Mouse (Mus musculus): ENCODE results near the gene Foxe1. TPM values are rescaled to one million over a fixed set of nuclear protein-coding genes. Genes with fewer than 3 reads are reported as not detected.
A peak's percentile ranks its signal among the peaks of the same experiment; 100 is the strongest.

Gene Foxe1
- polyA plus RNA-seq, 1 experiment = 0.03 TPM

- TF ChIP-seq POLR2A (IDR thresholded peaks at IDR 0.05; ENCODE audit: borderline replicate concordance, extremely low read depth, insufficient read depth, insufficient read length, poor library complexity, severe bottlenecking) (no peak), CTCF (IDR thresholded peaks at IDR 0.05; ENCODE audit: borderline replicate concordance, extremely low read depth, insufficient read depth, insufficient read length) (no peak)
- no peak for DNase-seq (ENCODE audit: low read depth)
These were observed 27.0 kb downstream of the Foxe1 start for GRCm38 (mm10) chr4:46370406-46370805.

- no peak for TF ChIP-seq POLR2A (IDR thresholded peaks at IDR 0.05; ENCODE audit: borderline replicate concordance, extremely low read depth, insufficient read depth, insufficient read length, poor library complexity, severe bottlenecking)
- TF ChIP-seq CTCF (IDR thresholded peaks at IDR 0.05; ENCODE audit: borderline replicate concordance, extremely low read depth, insufficient read depth, insufficient read length) = no peak
- peak; percentile 87 for DNase-seq (ENCODE audit: low read depth)
These were observed 27.6 kb downstream of the Foxe1 start for GRCm38 (mm10) chr4:46371030-46371429.

GRCm38 (mm10) chr4:46374455-46374854, 31.0 kb downstream of the Foxe1 start:
- peak; percentile 48; the same call in 1 of the 2 replicates for TF ChIP-seq CTCF (IDR thresholded peaks at IDR 0.05; ENCODE audit: borderline replicate concordance, extremely low read depth, insufficient read depth, insufficient read length)
- no peak for TF ChIP-seq POLR2A (IDR thresholded peaks at IDR 0.05; ENCODE audit: borderline replicate concordance, extremely low read depth, insufficient read depth, insufficient read length, poor library complexity, severe bottlenecking)
- no peak for DNase-seq (ENCODE audit: low read depth)

GRCm38 (mm10) chr4:46374869-46375368, 31.5 kb downstream of the Foxe1 start:
- peak; percentile 83 for DNase-seq (ENCODE audit: low read depth)
- TF ChIP-seq POLR2A (IDR thresholded peaks at IDR 0.05; ENCODE audit: borderline replicate concordance, extremely low read depth, insufficient read depth, insufficient read length, poor library complexity, severe bottlenecking) (no peak), CTCF (IDR thresholded peaks at IDR 0.05; ENCODE audit: borderline replicate concordance, extremely low read depth, insufficient read depth, insufficient read length) (peak; percentile 86)

- no peak for TF ChIP-seq POLR2A (IDR thresholded peaks at IDR 0.05; ENCODE audit: borderline replicate concordance, extremely low read depth, insufficient read depth, insufficient read length, poor library complexity, severe bottlenecking)
- TF ChIP-seq CTCF (IDR thresholded peaks at IDR 0.05; ENCODE audit: borderline replicate concordance, extremely low read depth, insufficient read depth, insufficient read length) = no peak
- peak; percentile 12 for DNase-seq (ENCODE audit: low read depth)
These were observed 45.1 kb downstream of the Foxe1 start for GRCm38 (mm10) chr4:46388556-46388955.

- DNase-seq (ENCODE audit: low read depth) = peak; percentile 99
- TF ChIP-seq CTCF (IDR thresholded peaks at IDR 0.05; ENCODE audit: borderline replicate concordance, extremely low read depth, insufficient read depth, insufficient read length) = no peak
- TF ChIP-seq POLR2A (IDR thresholded peaks at IDR 0.05; ENCODE audit: borderline replicate concordance, extremely low read depth, insufficient read depth, insufficient read length, poor library complexity, severe bottlenecking) = peak; percentile 96
These were observed 45.7 kb downstream of the Foxe1 start, which contains the start of gene Trmo for GRCm38 (mm10) chr4:46389013-46389611. Trmo (minus strand) TSS chr4:46389437.

GRCm38 (mm10) chr4:46389612-46390341, 46.4 kb downstream of the Foxe1 start:
- TF ChIP-seq CTCF (IDR thresholded peaks at IDR 0.05; ENCODE audit: borderline replicate concordance, extremely low read depth, insufficient read depth, insufficient read length) (no peak), POLR2A (IDR thresholded peaks at IDR 0.05; ENCODE audit: borderline replicate concordance, extremely low read depth, insufficient read depth, insufficient read length, poor library complexity, severe bottlenecking) (no peak)
- peak; percentile 73 for DNase-seq (ENCODE audit: low read depth)

GRCm38 (mm10) chr4:46390390-46390970, 47.1 kb downstream of the Foxe1 start:
- no peak for TF ChIP-seq POLR2A (IDR thresholded peaks at IDR 0.05; ENCODE audit: borderline replicate concordance, extremely low read depth, insufficient read depth, insufficient read length, poor library complexity, severe bottlenecking)
- peak; percentile 83; the same call in 1 of the 2 replicates for TF ChIP-seq CTCF (IDR thresholded peaks at IDR 0.05; ENCODE audit: borderline replicate concordance, extremely low read depth, insufficient read depth, insufficient read length)
- DNase-seq (ENCODE audit: low read depth) = peak; percentile 91

GRCm38 (mm10) chr4:46394388-46394787, 51.0 kb downstream of the Foxe1 start:
- TF ChIP-seq POLR2A (IDR thresholded peaks at IDR 0.05; ENCODE audit: borderline replicate concordance, extremely low read depth, insufficient read depth, insufficient read length, poor library complexity, severe bottlenecking) = no peak
- TF ChIP-seq CTCF (IDR thresholded peaks at IDR 0.05; ENCODE audit: borderline replicate concordance, extremely low read depth, insufficient read depth, insufficient read length) = no peak
- no peak for DNase-seq (ENCODE audit: low read depth)

- TF ChIP-seq CTCF (IDR thresholded peaks at IDR 0.05; ENCODE audit: borderline replicate concordance, extremely low read depth, insufficient read depth, insufficient read length) (no peak), POLR2A (IDR thresholded peaks at IDR 0.05; ENCODE audit: borderline replicate concordance, extremely low read depth, insufficient read depth, insufficient read length, poor library complexity, severe bottlenecking) (no peak)
- no peak for DNase-seq (ENCODE audit: low read depth)
These were observed 52.3 kb downstream of the Foxe1 start for GRCm38 (mm10) chr4:46395736-46396135.

Other genes with a start within 250 kb of the Foxe1 start
- gene Ncbp1, start 205.0 kb upstream of the Foxe1 start, polyA plus RNA-seq (2012; rRNA removed) = 78.0 and 85.8 TPM in 2 replicates
- gene Tstd2, start 204.9 kb upstream of the Foxe1 start, polyA plus RNA-seq (2012; rRNA removed) = 26.4 and 30.2 TPM in 2 replicates
- 35.3 and 40.2 TPM in 2 replicates for gene Xpa, start 147.3 kb upstream of the Foxe1 start, polyA plus RNA-seq (2012; rRNA removed)
- 8.1 and 9.8 TPM in 2 replicates for gene Trmo, start 45.8 kb downstream of the Foxe1 start, polyA plus RNA-seq (2012; rRNA removed)
- 0.08 and 0.30 TPM in 2 replicates for gene Hemgn, start 69.9 kb downstream of the Foxe1 start, polyA plus RNA-seq (2012; rRNA removed)
- gene Anp32b, start 107.3 kb downstream of the Foxe1 start, polyA plus RNA-seq (2012; rRNA removed) = 28.6 and 65.2 TPM in 2 replicates
- 63.7 and 64.8 TPM in 2 replicates for gene Nans, start 145.6 kb downstream of the Foxe1 start, polyA plus RNA-seq (2012; rRNA removed)
- gene Trim14, start 192.5 kb downstream of the Foxe1 start, polyA plus RNA-seq (2012; rRNA removed) = 0.50 and 0.82 TPM in 2 replicates